Mouse (Mus musculus): ENCODE data around the gene Zfp646. TPM values are rescaled to one million over a fixed set of nuclear protein-coding genes. Genes with fewer than 3 reads are reported as not detected.
"Not testable (repeated sequence)": the region's sequence is repeated elsewhere in the genome, so short reads cannot be mapped to it uniquely, and the experiment has no call there.

Gene Zfp646
- 10 to 100 TPM; 13.6 to 13.9 TPM for total RNA-seq (2021)
- long read RNA-seq, experiment 1, full-length matches to known transcripts = 2 of 9 reads
- long read RNA-seq, experiment 1, partial matches to known transcripts = 6 of 9 reads
- long read RNA-seq, experiment 1, other reads (novel, unspliced or antisense) = 1 of 9 reads
- long read RNA-seq, experiment 2, full-length matches to known transcripts = 4 of 6 reads
- long read RNA-seq, experiment 2, partial matches to known transcripts = 2 of 6 reads
- long read RNA-seq, experiment 2, other reads (novel, unspliced or antisense) = 0 of 6 reads

DNA sequence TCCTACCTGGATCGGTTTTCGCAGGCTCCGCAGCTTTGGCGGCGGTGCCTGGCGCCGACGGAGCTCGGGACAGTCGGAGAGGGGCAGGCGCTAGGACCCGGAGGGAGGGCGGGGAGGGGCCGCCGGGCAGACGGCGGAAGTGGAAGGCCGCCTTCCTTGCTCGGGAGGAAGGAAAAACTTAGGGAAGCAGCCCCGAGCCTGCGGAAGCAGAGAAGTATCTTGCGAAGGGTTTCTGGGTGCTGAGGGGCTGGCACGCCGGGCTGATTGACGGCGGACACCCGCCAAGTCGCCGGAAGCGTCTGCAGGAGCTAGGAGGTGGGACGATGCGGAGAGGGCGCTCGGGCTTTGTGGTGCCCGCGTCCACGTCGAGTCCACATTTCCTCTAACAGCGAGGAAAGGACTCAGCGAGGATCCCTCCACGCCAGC, at the start of gene Zfp646:
TSS of gene Zfp646 (plus strand) at position 181 of the 426 bp plus-strand sequence.
- intact Hi-C loops (cut with DNase I; ENCODE audit: low total_unique reads) = no loop called here
- peak; percentile 77 for DNase-seq

DNA sequence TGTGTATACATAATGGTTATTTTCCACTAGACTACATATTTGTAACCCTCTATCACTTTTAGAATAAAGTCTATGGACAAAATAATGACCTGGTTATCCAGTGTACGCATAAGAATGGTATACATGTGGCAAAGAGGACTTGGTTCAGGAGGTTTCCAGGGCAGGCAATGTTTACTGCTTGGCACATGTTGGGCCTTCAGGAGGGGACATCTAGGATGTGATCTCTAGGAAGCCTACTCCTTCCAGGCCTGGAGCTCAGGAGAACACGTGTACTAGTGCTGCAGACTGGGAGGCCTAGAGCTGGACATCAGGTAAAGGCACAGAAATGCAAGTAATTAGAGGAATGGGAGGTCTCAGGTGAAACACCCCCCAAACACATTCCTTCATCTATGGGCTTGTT, 40.5 kb upstream of the Zfp646 start:
- intact Hi-C loops (cut with DNase I; ENCODE audit: low total_unique reads) = no loop called here
- DNase-seq = no peak

DNA sequence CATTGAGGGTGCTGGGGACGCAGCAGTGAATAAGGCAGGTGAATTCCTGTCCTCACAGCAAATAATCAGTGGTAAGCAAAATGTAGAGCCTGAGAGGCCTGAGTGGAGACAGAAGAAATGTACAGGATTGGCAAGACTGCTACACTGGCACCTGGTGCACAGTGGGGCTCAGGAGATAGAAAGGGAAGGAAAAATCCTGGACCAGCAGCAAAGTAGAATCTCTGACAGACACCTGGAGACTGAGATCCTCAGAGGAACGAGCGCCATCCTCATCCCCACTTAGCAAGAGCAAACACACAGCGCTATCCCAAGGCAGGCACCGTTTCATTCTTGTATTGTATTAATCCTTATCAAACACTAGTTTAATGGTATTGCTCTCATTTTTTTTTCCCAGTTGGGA, 38.5 kb upstream of the Zfp646 start:
- intact Hi-C loops (cut with DNase I; ENCODE audit: low total_unique reads) = no loop called here
- DNase-seq = no peak

DNA sequence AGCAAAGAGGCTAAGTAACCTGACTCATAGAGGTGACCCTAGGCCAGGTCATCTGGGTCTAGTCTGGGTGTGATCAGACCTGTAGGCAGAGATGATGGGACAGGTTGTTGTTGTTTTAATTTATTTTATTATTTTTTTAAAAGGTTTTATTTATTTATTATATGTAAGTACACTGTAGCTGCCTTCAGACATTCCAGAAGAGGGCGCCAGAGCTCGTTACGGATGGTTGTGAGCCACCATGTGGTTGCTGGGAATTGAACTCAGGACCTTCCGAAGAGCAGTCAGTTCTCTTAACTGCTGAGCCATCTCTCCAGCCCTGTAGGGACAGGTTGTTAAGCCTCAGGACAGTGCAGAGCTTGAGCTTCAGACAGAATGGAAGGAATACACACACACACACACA, 38.1 kb upstream of the Zfp646 start:
- DNase-seq; intact Hi-C loops (cut with DNase I; ENCODE audit: low total_unique reads): not testable (repeated sequence)

DNA sequence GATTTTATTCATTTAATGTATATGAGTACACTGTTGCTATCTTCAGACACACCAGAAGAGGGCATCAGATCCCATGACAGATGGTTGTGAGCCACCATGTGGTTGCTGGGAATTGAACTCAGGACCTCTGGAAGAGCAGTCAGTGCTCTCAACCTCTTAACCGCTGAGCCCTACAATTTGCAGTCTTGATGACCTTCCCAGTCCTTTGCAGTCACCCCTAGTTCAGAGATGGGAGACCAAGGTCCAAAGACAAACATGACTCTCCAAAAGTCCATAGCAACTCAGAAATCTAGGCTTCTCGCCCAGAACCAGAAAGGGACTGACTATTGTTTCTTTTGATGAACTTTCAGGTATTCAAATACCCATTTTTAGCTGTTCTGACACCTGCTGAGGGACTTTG, 36.0 kb upstream of the Zfp646 start:
- intact Hi-C loops (cut with DNase I; ENCODE audit: low total_unique reads); DNase-seq: not testable (repeated sequence)

DNA sequence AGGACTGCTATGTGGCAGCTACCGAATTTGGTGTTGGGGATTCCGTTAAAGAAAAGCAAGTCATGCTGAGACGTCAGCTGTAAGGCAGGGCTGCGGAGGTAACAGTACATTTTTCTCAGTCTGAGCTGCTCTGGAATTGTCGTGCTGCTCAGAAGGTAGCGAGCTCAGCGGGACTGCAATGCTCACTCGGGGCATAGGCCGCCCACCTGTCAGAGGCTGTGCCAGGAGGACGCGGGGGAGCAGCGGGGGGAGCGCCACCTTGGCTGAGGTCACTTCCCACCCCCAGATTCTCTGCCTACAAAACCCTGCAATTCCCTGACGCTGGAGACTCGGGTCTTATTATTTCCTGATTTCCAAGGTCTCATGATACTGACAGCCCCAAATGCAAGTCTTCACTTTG, 35.1 kb upstream of the Zfp646 start:
- intact Hi-C loops (cut with DNase I; ENCODE audit: low total_unique reads) = no loop called here
- peak; percentile 63 for DNase-seq

DNA sequence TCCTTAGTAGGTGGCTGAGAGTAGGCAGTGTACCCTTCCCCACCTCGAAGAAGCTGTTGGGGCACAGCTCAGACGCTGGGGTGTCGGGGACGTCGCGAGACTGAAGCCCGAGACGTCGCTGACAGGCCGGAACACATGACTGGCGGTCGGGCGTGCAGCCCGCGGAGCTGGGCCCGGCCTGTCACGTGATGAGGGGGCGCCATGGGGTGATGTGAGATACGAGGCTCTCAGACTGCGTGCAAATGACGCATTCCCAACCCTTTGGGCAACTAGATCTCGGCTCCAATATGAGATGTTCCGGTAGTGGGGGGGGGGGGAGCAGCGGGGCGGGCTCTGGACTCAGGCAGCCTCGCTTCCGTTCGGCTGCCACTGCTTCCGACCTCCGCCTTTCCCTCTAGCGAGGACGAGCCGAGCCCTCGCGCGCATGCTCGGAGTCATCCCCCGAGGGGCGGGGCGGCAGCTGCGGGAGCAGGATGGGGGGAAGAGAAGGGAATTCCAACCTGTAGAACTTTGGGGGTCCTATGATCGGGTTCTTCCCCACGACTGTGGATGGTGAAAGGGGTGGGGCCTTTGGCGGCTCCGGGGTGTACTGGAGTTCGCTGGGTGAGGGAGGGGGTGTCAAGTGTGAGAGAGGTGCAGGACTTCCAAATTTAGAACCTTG, 34.6 kb upstream of the Zfp646 start:
- DNase-seq = peak; percentile 96
- intact Hi-C loops (cut with DNase I; ENCODE audit: low total_unique reads) = no loop called here

DNA sequence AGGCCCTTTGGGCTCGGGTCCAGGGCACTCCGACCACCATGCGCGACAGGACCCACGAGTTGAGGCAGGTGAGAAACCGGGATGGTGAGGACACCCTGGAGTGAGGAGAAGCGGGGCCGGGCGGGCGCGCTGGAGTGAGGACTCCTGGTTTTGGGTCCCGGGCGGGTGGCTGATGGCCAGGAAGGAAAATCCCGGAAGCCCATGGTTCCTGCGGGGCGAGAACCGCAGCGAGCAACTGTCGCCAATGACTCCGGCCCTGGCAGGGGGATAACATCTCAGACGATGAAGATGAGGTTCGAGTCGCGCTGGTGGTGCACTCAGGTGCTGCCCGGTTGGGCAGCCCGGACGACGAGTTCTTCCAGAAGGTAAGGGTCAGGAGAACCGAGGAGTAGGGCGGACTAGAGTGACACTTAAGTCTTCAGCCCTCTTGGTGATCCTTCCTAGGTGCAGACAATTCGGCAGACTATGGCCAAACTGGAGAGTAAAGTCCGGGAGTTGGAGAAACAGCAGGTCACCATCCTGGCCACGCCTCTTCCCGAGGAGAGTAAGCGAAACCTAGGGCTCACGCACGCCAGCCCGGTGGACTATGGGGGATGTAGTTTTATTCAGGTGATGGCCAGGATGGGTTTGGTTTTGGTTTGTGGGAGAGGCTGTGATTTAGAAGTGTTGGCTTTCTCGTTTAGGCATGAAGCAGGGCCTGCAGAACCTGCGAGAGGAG, 33.9 kb upstream of the Zfp646 start:
- intact Hi-C loops (cut with DNase I; ENCODE audit: low total_unique reads) = no loop called here
- peak; percentile 82 for DNase-seq

DNA sequence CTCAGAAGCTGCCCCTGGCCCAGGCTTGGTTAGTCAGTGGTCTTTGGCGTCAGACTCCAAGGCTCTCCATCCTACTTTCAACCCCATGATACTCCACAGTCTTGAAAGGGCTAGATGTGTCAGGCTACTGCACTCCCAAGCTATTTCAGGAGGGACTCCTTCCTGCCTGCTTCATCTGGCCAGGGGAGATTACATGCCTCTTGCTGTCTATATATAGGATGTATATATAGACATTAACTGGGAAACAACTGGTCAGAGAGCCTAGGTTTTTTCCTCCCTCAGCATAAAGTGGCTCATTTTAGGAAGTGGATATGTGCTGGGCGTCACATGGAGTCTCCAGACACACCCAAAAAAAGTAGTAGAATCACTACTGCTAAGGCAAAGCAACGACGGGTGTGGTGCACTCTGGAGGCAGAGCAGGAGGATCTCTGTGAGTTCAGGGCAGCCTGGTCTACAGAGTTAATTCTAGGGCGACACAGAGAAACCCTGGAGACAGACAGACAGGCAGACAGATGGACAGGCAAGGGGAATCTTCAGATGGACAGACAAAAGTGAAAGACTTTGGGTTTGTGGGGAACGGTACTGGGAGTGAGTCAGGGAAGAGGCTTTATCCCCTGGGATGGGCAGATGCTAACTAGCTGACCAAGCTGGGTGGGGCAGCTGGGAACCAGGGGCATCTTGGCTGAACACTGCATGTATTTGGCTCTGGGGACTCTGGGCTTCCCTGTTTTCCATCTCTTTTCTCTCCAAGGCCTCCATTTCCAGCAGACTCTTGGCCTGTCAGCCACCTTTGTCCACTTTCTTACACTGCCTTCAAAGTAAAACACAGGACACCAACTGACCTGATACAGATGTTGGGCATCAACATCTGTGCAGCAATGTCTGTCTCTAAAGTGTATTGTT, 25.8 kb upstream of the Zfp646 start:
- DNase-seq = no peak
- intact Hi-C loops (cut with DNase I; ENCODE audit: low total_unique reads) = no loop called here

DNA sequence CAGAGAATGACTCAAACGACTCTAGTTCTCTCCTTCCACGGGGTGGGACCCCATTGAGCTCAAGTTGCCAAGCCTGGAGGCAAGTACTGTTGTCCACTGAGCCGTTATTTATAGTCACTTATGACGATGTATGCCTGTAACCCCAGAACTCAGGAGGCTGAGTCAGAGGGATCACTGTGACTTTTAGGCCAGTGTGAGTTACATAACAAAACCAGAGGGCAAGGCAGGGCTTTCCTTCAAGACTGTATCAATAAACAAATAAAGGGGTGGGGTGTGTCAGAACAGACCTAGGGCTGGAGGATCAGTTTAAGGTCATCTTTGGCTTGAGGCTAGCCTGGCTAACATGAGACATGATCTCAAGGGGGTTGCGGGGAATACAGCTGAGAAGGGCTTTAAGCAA, 25.1 kb upstream of the Zfp646 start:
- no peak for DNase-seq
- intact Hi-C loops (cut with DNase I; ENCODE audit: low total_unique reads) = no loop called here

DNA sequence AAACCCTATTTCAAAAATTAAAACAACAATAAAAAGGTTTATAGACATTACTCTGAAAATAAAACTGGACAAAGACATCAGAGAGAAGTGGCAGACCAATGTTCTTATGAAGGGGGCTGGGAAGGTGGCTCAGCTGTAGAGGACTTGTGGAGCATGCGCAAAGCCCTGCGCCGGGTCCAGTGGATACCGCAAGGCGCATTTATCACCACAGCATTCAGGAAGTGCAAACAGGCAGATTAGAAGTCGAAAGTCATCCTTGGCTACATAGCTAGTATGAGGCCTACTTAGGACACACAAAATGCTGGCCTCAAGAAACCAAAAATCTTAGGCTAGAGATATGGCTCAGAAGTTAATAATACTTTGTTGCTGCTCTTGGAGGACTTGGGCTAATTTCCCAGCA, 17.8 kb upstream of the Zfp646 start:
- intact Hi-C loops (cut with DNase I; ENCODE audit: low total_unique reads) = no loop called here

DNA sequence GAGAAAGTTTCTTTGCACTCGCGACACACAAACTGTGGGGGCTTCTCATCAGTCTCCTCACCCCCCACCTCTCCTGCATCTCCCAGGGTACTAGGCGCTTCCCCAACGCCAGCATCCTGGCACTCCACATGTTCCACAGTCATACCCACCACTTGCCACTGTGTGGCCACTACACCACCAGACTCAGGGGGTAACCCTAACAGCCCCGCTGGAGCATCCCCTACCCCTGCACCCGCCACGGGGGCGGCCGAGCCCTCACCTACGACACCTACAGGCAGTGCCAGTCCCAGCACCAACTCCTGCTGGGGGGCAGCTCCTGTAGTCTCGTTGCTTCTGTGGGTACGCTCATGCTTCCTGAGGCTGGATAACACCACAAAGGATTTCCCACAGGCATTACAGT, 9.6 kb upstream of the Zfp646 start:
- intact Hi-C loops (cut with DNase I; ENCODE audit: low total_unique reads) = loop anchor here (5.0 kb wide), 1 partner anchor 79 kb away; the partner anchor contains the start of gene Gm49388
- no peak for DNase-seq

More for the DNA sequence above, 17.8 kb upstream of the Zfp646 start:
- DNase-seq = no peak

DNA sequence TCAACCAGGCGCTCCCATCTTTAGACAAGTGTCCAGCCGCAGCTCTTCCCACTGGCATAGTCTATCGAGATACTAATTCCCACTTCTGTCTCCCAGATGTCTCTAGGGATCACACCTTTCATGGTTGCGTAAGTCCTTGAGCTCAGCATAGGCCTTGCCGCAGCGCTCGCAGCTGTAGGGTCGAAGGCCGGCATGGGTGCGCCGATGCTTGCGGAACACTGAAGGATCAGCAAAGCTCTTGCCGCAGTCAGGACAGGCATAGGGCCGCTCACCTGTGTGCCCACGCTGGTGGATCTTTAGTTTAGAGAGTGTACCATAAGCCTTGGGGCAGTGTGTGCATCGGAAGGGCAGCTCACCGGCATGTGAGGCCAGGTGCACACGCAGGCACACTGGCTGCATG, 8.4 kb upstream of the Zfp646 start:
- intact Hi-C loops (cut with DNase I; ENCODE audit: low total_unique reads) = loop anchor here (5.0 kb wide), 1 partner anchor 80 kb away; the partner anchor contains the start of gene Gm49388
- no peak for DNase-seq

DNA sequence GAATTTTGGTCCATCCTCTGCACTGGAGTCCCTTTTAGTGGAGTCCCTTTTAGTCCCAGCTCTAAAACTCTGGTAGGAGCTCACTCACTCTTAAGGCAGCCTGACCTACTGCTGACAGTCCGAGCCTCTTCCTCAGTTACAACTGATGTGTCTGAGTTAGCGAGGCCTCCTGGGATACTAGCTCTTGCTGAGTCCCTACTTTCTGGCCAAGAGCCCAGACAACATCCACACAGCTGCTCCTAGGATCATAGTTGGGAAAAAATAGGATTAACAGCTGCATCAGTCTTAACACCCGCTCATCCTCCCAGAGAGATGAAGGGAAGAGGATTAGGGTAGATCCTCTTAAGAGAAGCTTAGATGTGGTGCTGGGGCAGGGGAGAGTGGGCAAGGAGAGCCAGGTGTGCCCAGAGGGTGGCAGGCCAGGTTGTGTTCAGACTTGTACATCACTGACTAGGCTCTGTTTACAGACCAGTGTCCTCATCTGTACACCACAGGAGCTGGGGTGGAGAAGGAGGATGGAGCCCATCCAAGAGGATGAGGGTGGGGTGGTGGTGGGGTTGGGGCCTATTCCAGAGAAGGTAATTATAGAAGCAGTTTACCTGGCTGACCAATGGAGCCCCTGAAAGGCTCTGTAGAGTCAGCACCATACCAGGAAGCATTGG, 6.7 kb upstream of the Zfp646 start:
- intact Hi-C loops (cut with DNase I; ENCODE audit: low total_unique reads) = loop anchor here (5.0 kb wide), 1 partner anchor 82 kb away; the partner anchor contains the start of gene Gm49388
- DNase-seq = peak; percentile 62

DNA sequence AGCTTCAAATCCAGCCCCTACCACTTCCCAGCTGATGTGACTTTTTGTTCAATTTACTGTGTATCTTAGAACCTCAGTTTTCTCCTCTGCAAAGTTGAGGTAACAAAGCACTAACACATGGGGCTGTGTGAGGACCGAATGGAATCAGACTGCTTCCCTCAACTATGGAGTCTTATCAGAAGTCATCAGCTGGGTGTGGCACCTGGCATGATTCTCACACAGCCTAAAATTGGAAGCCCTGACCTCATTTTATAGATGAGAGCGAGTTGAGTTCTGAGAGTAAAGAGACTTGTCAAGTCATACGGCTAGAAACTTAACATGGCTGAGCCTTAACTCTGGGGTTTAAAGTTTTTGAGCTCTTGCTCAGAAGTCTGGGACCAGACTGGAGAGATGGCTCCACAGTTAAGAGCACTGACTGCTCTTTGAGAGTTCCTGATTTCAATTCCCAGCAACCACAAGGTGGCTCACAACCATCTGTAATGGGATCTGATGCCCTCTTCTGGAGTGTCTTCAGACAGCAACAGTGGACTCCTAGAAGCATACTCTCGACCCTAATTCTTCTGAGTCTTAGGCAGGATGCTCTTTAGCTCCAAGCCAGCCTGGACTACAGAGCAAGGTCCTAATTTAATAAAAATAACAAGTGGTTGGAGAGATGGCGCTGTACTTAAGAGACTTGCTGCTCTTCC, 5.7 kb upstream of the Zfp646 start:
- no peak for DNase-seq
- intact Hi-C loops (cut with DNase I; ENCODE audit: low total_unique reads) = no loop called here

DNA sequence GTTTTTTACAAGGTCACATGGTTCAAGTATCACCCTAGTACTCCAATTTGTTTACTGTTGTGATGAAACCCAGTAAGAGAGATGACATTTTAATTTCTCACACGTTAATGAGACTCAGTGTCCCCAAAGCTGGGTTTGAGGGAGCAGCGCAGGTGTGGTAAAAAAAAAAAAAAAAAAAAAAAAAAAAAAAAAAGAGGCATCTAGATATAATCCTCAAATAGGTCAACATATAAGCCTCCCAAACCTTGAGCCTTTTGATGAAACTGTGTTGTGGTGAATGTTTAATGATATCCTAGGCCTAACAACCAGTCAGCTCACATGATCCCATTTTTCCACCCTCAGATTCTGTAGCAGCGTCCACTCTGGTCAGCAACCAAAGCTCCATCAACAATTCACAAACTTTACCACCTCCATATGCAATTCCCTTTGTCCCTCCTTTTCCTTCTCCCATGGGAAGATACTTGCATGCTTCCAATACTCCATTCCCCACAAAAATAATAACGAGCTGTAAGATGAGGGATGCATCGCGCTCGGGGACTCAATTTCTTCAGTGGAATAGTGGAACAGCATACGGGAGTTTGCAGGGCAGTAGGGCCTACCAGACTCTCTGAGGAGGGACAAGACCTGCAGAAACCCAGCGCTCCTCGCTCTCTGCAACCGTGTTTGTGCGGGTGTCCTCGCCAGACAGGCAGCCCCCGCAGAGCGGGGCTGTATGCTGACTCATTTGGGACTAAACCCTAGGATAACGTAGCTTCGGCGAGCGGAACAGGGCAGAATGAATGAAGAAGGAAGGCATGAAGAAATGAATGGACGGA, 1.0 kb upstream of the Zfp646 start:
- no peak for DNase-seq
- intact Hi-C loops (cut with DNase I; ENCODE audit: low total_unique reads) = no loop called here

DNA sequence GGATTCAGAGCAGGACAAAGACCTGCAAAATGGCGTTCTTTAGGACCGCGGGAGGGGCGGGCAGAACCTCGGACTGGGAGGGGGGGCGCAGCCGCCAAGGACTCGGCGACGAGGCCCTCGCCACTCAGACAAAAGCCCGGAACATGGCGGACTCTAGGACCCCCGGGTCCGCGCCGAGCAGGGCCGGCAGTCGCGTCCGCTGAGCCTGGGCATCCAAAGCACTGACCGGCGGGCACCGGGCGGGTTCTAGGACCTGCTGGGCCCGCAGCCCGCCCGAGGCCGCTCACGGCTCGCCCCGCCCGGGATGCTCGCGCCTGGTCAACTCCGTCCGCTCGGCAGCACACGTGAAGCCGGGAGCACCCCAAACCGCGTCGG, 407 bp upstream of the Zfp646 start:
- DNase-seq = peak; percentile 95
- intact Hi-C loops (cut with DNase I; ENCODE audit: low total_unique reads) = no loop called here

Measured in gastrocnemius, postnatal 14 days (tissue).